Mouse (Mus musculus) liver, embryonic 12.5 days (tissue): ENCODE measurements around the gene Ano9. TPM values are rescaled to one million over a fixed set of nuclear protein-coding genes. Genes with fewer than 3 reads are reported as not detected.
A peak's percentile ranks its signal among the peaks of the same experiment; 100 is the strongest.

Experiments
- ATAC-seq: fragments of 200-750 bp; cut with Nextera tagmentation; 2 replicates; pipeline ENCODE4 v1.8.0; 2017; ENCODE audit warnings: moderate number of reproducible peaks, mild to moderate bottlenecking, moderate library complexity
- H3K27ac ChIP-seq: fragments of 300-500 bp; sonication (generic); 2 replicates; pipeline ENCODE4 v1.5.1; 2016; ENCODE audit warnings: mild to moderate bottlenecking
- H3K27me3 ChIP-seq: fragments of 300-500 bp; sonication (generic); replicated peaks from 2 replicates; pipeline ENCODE4 v1.6.1; 2016; ENCODE audit warnings: mild to moderate bottlenecking, moderate library complexity
- H3K36me3 ChIP-seq: fragments of 300-500 bp; sonication (generic); 2 replicates; pipeline ENCODE4 v1.6.1; 2016; ENCODE audit warnings: mild to moderate bottlenecking, moderate library complexity
- H3K4me1 ChIP-seq: fragments of 300-500 bp; sonication (generic); 2 replicates; pipeline ENCODE4 v1.6.1; 2016
- H3K4me2 ChIP-seq: fragments of 300-500 bp; sonication (generic); 2 replicates; pipeline ENCODE4 v1.6.1; 2016; ENCODE audit warnings: mild to moderate bottlenecking, moderate library complexity
- H3K4me3 ChIP-seq: fragments of 300-500 bp; sonication (generic); 2 replicates; pipeline ENCODE4 v1.5.1; 2016; ENCODE audit warnings: mild to moderate bottlenecking, moderate library complexity
- H3K9ac ChIP-seq: fragments of 300-500 bp; sonication (generic); 2 replicates; pipeline ENCODE4 v1.6.1; 2016; ENCODE audit warnings: mild to moderate bottlenecking, moderate library complexity
- H3K9me3 ChIP-seq: fragments of 300-500 bp; sonication (generic); replicated peaks from 2 replicates; pipeline ENCODE4 v1.6.1; 2016; ENCODE audit warnings: mild to moderate bottlenecking, moderate library complexity
- WGBS: fragments of 180-500 bp; shearing (Covaris S2); methylation state at CpG from one replicate; pipeline ENCODE4 v1.1.7; 2016; ENCODE audit not compliant: insufficient replicate concordance; 5-methylcytosine and 5-hydroxymethylcytosine counted together
- polyA plus RNA-seq: library from polyadenylated mRNA; unstranded; fragments of >200 nt; fragmentation: Nextera tagmentation; extraction: Ambion mirVana; gene quantifications from 2 replicates; pipeline ENCODE4 v1.2.1, GENCODE M21; 2016

Ano9 gene
- polyA plus RNA-seq, 1 experiment from 2014 or later: 0.15 TPM

GRCm38 (mm10) chr7:141131904-141132755 is 14.5 kb upstream of the Ano9 start:
- 30% methylated on average over 12 of the region's 12 CpGs for WGBS
- Histone ChIP-seq H3K4me3 (peak overlapping the region; percentile 90), H3K4me2 (peak overlapping the region; percentile 77), H3K9ac (peak overlapping the region; percentile 93), H3K27ac (peak overlapping the region; percentile 99), H3K9me3 (no peaks in the 10 kb centered on the region), H3K27me3 (no peaks in the 10 kb centered on the region), H3K36me3 (peaks cover 35% of the 10 kb centered on the region), H3K4me1 (peaks cover 86% of the 10 kb centered on the region)
- ATAC-seq: peak; percentile 87

DNA sequence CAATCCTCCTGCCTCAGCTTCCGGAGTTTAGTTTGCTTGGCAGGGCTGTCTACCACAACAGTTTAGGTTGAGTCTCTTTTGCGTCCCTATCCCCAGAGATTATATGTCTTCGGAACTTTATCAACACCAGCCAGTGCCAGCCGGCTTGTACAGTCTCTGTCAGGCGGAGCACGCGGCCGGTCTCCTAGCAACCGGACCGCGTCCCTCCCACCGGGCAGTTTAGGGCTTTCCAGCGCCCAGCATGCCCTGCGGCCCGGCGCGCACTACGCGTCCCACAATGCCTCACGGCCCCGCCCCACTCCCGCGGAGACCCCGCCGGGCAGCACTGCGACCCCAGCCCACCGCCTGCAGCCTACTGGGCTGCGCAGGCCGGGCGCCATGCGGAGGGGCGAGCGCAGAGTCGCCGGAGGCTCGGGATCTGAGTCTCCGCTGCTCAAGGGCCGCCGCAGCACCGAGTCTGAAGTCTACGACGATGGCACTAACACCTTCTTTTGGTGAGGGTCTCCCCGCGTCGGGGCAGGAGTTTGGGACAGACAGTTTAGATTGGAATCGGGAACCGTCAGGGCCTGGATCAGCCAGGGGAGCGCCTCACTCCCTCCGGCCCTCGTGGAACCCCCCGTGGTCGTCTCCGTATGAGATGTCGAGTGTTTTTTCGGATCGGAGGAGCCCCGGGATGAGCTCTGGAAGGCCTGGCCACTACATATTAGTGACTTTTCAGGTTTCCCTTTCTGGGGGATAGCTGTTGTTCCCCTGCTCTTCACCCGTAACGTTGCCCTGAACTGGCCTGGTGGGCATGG is 13.6 kb upstream of the Ano9 start:
- Histone ChIP-seq H3K4me2 (peak overlapping the region; percentile 77), H3K9me3 (no peaks in the 10 kb centered on the region), H3K27me3 (no peaks in the 10 kb centered on the region), H3K9ac (peak overlapping the region; percentile 93), H3K27ac (peak overlapping the region; percentile 99), H3K4me3 (peak overlapping the region; percentile 90), H3K4me1 (peaks cover 86% of the 10 kb centered on the region), H3K36me3 (peaks cover 26% of the 10 kb centered on the region)
- whole genome bisulfite sequencing: 1% methylated on average over 59 of the region's 59 CpGs
- ATAC-seq: peak; percentile 88

GRCm38 (mm10) chr7:141123517-141123856 is 5.9 kb upstream of the Ano9 start:
- Histone ChIP-seq H3K4me1 (peaks cover 91% of the 10 kb centered on the region), H3K27ac (peak overlapping the region; percentile 93), H3K9ac (peak overlapping the region; percentile 77), H3K27me3 (no peaks in the 10 kb centered on the region), H3K4me3 (peak overlapping the region; percentile 71), H3K4me2 (peak overlapping the region; percentile 86), H3K36me3 (no peaks in the 10 kb centered on the region), H3K9me3 (no peaks in the 10 kb centered on the region)
- WGBS: 2% methylated on average over 15 of the region's 15 CpGs
- peak; percentile 6; the same call in 1 of the 2 replicates for ATAC-seq

- peak overlapping the region; percentile 77 for H3K9ac ChIP-seq
- ATAC-seq: peak; percentile 99
- H3K36me3 ChIP-seq: no peaks in the 10 kb centered on the region
- peak overlapping the region; percentile 71 for H3K4me3 ChIP-seq
- H3K4me1 ChIP-seq: peaks cover 91% of the 10 kb centered on the region
- WGBS: 1% methylated on average over 29 of the region's 29 CpGs
- no peaks in the 10 kb centered on the region for H3K9me3 ChIP-seq
- peak overlapping the region; percentile 93 for H3K27ac ChIP-seq
- H3K27me3 ChIP-seq: no peaks in the 10 kb centered on the region
- peak overlapping the region; percentile 86 for H3K4me2 ChIP-seq
These were observed 5.3 kb upstream of the Ano9 start for GRCm38 (mm10) chr7:141122689-141123516.

- WGBS: 27% methylated on average over 14 of the region's 14 CpGs
- H3K4me3 ChIP-seq: peak within 1 kb of the TSS; percentile 71
- H3K4me1 ChIP-seq: peaks cover 90% of the 10 kb centered on the region
- H3K27ac ChIP-seq: peak within 1 kb of the TSS; percentile 93
- peak within 1 kb of the TSS; percentile 77 for H3K9ac ChIP-seq
- H3K4me2 ChIP-seq: peak within 1 kb of the TSS; percentile 86
- no peaks in the 10 kb centered on the region for H3K9me3 ChIP-seq
- peaks cover 6% of the 10 kb centered on the region for H3K27me3 ChIP-seq
- no peak for ATAC-seq
- H3K36me3 ChIP-seq: no peaks in the 10 kb centered on the region
These were observed 4.6 kb upstream of the Ano9 start, which contains the start of gene Ptdss2 for GRCm38 (mm10) chr7:141122245-141122644. Gene Ptdss2, plus strand, starts transcription at chr7:141122382.

- no peaks in the 10 kb centered on the region for H3K9me3 ChIP-seq
- ATAC-seq: no peak
- 68% methylated on average over 5 of the region's 5 CpGs for WGBS
- no peak overlapping the region for H3K4me3 ChIP-seq
- H3K4me2 ChIP-seq: no peak overlapping the region
- H3K27ac ChIP-seq: peak overlapping the region; percentile 75
- H3K4me1 ChIP-seq: peaks cover 79% of the 10 kb centered on the region
- H3K9ac ChIP-seq: no peak overlapping the region
- no peaks in the 10 kb centered on the region for H3K36me3 ChIP-seq
- peaks cover 15% of the 10 kb centered on the region for H3K27me3 ChIP-seq
These were observed 3.5 kb upstream of the Ano9 start for GRCm38 (mm10) chr7:141121051-141121531.

GRCm38 (mm10) chr7:141120605-141121004 is 3.0 kb upstream of the Ano9 start:
- WGBS: 73% methylated on average over 3 of the region's 3 CpGs
- no peak overlapping the region for H3K4me3 ChIP-seq
- no peak overlapping the region for H3K9ac ChIP-seq
- no peak for ATAC-seq
- no peak overlapping the region for H3K4me2 ChIP-seq
- peaks cover 15% of the 10 kb centered on the region for H3K27me3 ChIP-seq
- H3K9me3 ChIP-seq: no peaks in the 10 kb centered on the region
- no peaks in the 10 kb centered on the region for H3K36me3 ChIP-seq
- H3K4me1 ChIP-seq: peaks cover 74% of the 10 kb centered on the region
- peak overlapping the region; percentile 75 for H3K27ac ChIP-seq

- peaks cover 63% of the 10 kb centered on the region for H3K4me1 ChIP-seq
- no peak overlapping the region for H3K4me2 ChIP-seq
- no peaks in the 10 kb centered on the region for H3K9me3 ChIP-seq
- H3K27ac ChIP-seq: peak overlapping the region; percentile 18
- H3K4me3 ChIP-seq: no peak overlapping the region
- peaks cover 15% of the 10 kb centered on the region for H3K27me3 ChIP-seq
- no peaks in the 10 kb centered on the region for H3K36me3 ChIP-seq
- ATAC-seq: no peak
- 53% methylated on average over 3 of the region's 3 CpGs for WGBS
- H3K9ac ChIP-seq: no peak overlapping the region
These were observed 1.9 kb upstream of the Ano9 start for GRCm38 (mm10) chr7:141119487-141119886.

- Histone ChIP-seq H3K4me1 (peaks cover 35% of the 10 kb centered on the region), H3K4me2 (no peak overlapping the region), H3K36me3 (no peaks in the 10 kb centered on the region), H3K4me3 (no peak overlapping the region), H3K27ac (no peak overlapping the region), H3K9me3 (no peaks in the 10 kb centered on the region), H3K9ac (no peak overlapping the region), H3K27me3 (peaks cover 22% of the 10 kb centered on the region)
- ATAC-seq: no peak
- 80% methylated on average over 9 of the region's 9 CpGs for WGBS
These were observed 1.7 kb downstream of the Ano9 start for GRCm38 (mm10) chr7:141115874-141116273.

DNA sequence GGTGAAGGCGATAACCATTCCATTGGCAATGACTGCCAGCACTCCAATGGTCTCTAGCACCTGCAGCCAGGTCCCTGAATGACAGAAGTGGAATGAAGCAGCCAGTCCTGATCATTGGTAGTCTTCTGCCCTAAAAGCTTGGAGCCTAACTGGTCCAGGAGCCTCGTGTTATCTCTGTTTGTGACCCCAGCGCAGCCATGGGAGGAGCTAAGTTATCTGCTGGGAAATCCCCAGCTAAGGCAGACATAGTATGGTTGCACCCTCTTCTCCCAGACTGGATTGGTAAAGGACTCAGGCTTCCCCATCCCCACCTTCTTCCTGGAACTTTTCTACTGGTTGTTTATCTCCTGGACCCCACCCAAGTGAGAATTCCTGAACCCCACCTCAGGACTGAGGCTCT is 14.4 kb downstream of the Ano9 start:
- WGBS: 42% methylated on average over 3 of the region's 3 CpGs
- H3K27ac ChIP-seq: no peak overlapping the region
- H3K4me2 ChIP-seq: peak overlapping the region; percentile 23; the same call in 1 of the 2 replicates
- no peaks in the 10 kb centered on the region for H3K36me3 ChIP-seq
- H3K9ac ChIP-seq: no peak overlapping the region
- peaks cover 57% of the 10 kb centered on the region for H3K27me3 ChIP-seq
- peaks cover 32% of the 10 kb centered on the region for H3K4me1 ChIP-seq
- H3K4me3 ChIP-seq: no peak overlapping the region
- H3K9me3 ChIP-seq: no peaks in the 10 kb centered on the region
- peak; percentile 74 for ATAC-seq

- ATAC-seq: no peak
- Histone ChIP-seq H3K4me3 (peak within 1 kb of the TSS; percentile 54), H3K4me2 (peak within 1 kb of the TSS; percentile 78), H3K9me3 (no peaks in the 10 kb centered on the region), H3K4me1 (peaks cover 61% of the 10 kb centered on the region), H3K36me3 (no peaks in the 10 kb centered on the region), H3K27me3 (peaks cover 49% of the 10 kb centered on the region), H3K9ac (peak within 1 kb of the TSS; percentile 51), H3K27ac (no peak within 1 kb of the TSS)
- 2% methylated on average over 56 of the region's 56 CpGs for WGBS
These were observed 17.5 kb downstream of the Ano9 start, which contains the start of gene Sigirr for GRCm38 (mm10) chr7:141099911-141100691. Gene Sigirr, minus strand, starts transcription at chr7:141100572.
